Mouse (Mus musculus): ENCODE data around the gene Amn1.

DNA sequence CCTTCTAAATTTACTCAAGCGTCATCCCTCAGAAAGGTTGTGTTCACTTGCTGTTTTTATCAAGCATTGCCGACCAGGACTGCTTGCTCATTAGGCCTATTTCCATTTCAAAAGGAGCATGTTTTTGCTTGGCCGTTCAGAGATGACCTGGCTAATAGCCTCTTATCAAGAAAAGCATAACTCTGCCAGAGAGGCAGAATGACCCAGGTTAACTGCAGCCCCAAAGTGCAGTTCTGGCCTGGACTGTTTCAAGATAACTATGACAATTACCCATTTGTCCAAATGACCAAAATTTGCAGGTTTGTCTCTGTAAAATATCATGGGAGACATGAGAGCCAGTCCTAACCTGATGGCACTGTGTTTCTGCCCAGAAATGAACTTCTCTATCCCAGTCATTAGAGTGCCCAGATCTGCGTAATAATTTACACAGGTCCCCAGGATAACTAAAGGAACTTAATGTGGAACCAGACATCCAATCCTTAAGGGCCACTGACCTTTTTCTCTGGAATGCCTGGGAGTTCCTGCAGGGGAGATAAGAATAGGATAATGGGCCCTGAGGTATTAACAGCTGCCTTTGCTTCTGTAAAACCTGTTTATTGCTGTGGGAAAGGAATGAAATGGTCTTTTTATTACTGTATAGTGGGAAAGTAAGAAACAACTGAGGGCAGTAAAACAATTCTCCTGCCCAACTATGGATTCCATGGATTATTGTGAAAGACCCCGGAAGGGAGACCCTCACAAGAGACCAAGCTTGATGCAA, 53.9 kb downstream of the Amn1 start:
- TF ChIP-seq CTCF (IDR thresholded peaks at IDR 0.05; ENCODE audit: control insufficient read depth, insufficient read depth, insufficient read length) = no peak
- TF ChIP-seq CEBPB (IDR thresholded peaks at IDR 0.05; ENCODE audit: low read depth) = no peak
- no peak for TF ChIP-seq MYOG (IDR thresholded peaks at IDR 0.05; ENCODE audit: control insufficient read depth, extremely low read depth, insufficient read length)

All from C2C12 (cell line).